Mouse (Mus musculus): ENCODE data around the gene Ppil6. TPM values are rescaled to one million over a fixed set of nuclear protein-coding genes. Genes with fewer than 3 reads are reported as not detected.
"Not testable (repeated sequence)": the region's sequence is repeated elsewhere in the genome, so short reads cannot be mapped to it uniquely, and the experiment has no call there.

The Ppil6 gene
- polyA plus RNA-seq, 1 experiment, result 0.08 TPM

DNA sequence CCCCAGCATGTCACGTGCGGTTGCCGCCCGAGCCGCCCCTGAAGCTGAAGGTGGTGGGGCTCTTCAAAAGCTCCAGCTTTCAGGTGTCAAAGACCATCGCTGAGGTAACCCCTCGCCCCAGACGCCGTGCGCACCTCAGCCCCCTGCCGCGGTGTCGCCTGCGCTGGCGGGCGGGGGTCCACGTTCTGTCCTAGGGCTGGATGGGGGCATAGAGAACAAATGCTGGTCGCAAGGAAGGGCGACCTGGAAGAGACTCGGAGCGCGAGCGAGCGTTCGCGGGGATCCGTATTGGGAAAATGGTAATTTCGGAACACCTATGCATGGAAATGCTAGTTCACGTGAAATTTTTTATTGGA, 257 bp downstream of the Ppil6 start:
- TF ChIP-seq MAX (IDR thresholded peaks at IDR 0.05), result no peak
- no peak for TF ChIP-seq CEBPB (IDR thresholded peaks at IDR 0.05; ENCODE audit: low read depth)
- no peak for TF ChIP-seq FOSL1 (IDR thresholded peaks at IDR 0.05; ENCODE audit: insufficient read depth, low read length, poor library complexity, severe bottlenecking)
- TF ChIP-seq USF1 (IDR thresholded peaks at IDR 0.05; ENCODE audit: low read depth), result no peak
- no peak for TF ChIP-seq CTCF (IDR thresholded peaks at IDR 0.05; ENCODE audit: control insufficient read depth, insufficient read depth, insufficient read length)
- no peak for TF ChIP-seq MYOG (IDR thresholded peaks at IDR 0.05; ENCODE audit: control insufficient read depth, extremely low read depth, insufficient read length)
- TF ChIP-seq MYOD1 (IDR thresholded peaks at IDR 0.05; ENCODE audit: control insufficient read depth, insufficient read length, low read depth), result no peak
- Histone ChIP-seq H3ac (ENCODE audit: control insufficient read depth, insufficient read length, low read depth) (peak overlapping the region; percentile 74), H3K4me3 (ENCODE audit: insufficient read depth, poor library complexity, severe bottlenecking) (peak overlapping the region; percentile 46)

DNA sequence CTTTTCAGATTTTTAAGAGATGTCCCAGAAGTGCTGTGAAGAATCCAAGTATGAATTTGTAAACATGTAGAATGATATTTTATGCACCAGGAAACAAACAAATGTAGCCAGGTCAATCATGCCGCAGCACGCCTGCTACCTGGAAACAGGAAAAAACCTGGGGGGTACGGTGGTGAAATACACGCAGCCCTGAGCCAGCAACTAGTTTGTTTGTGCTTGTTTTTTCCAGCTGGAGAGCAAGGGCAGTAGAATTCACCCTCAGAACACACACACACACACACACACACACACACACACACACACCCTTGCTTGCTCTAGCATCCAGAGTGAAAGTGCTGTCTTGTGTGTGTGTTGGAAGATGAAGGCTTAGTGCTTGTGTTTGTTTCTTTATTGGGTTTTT, 872 bp downstream of the Ppil6 start:
- H3K36me3 ChIP-seq (ENCODE audit: control insufficient read depth, insufficient read depth), result peaks cover 5% of the 10 kb centered on the region
- H3K79me3 ChIP-seq (ENCODE audit: low read depth), result no peaks in the 10 kb centered on the region
- TF ChIP-seq CTCF (IDR thresholded peaks at IDR 0.05; ENCODE audit: control insufficient read depth, insufficient read depth, insufficient read length) (no peak), MYOD1 (IDR thresholded peaks at IDR 0.05; ENCODE audit: control insufficient read depth, insufficient read length, low read depth) (no peak), USF1 (IDR thresholded peaks at IDR 0.05; ENCODE audit: low read depth) (no peak), FOSL1 (IDR thresholded peaks at IDR 0.05; ENCODE audit: insufficient read depth, low read length, poor library complexity, severe bottlenecking) (no peak), CEBPB (IDR thresholded peaks at IDR 0.05; ENCODE audit: low read depth) (no peak), MYOG (IDR thresholded peaks at IDR 0.05; ENCODE audit: control insufficient read depth, extremely low read depth, insufficient read length) (no peak), MAX (IDR thresholded peaks at IDR 0.05) (no peak)
- H3K4me3 ChIP-seq (ENCODE audit: insufficient read depth, poor library complexity, severe bottlenecking), result no peak overlapping the region
- H3K79me2 ChIP-seq (ENCODE audit: control insufficient read depth, insufficient read depth), result no peaks in the 10 kb centered on the region
- H3K27me3 ChIP-seq (ENCODE audit: control insufficient read depth, insufficient read depth, insufficient read length), result no peaks in the 10 kb centered on the region
- H3ac ChIP-seq (ENCODE audit: control insufficient read depth, insufficient read length, low read depth), result no peak overlapping the region

More for the DNA sequence above, 257 bp downstream of the Ppil6 start:
- Histone ChIP-seq H3K79me3 (ENCODE audit: low read depth) (no peaks in the 10 kb centered on the region), H3K79me2 (ENCODE audit: control insufficient read depth, insufficient read depth) (no peaks in the 10 kb centered on the region), H3K36me3 (ENCODE audit: control insufficient read depth, insufficient read depth) (peaks cover 9% of the 10 kb centered on the region), H3K27me3 (ENCODE audit: control insufficient read depth, insufficient read depth, insufficient read length) (no peaks in the 10 kb centered on the region)

DNA sequence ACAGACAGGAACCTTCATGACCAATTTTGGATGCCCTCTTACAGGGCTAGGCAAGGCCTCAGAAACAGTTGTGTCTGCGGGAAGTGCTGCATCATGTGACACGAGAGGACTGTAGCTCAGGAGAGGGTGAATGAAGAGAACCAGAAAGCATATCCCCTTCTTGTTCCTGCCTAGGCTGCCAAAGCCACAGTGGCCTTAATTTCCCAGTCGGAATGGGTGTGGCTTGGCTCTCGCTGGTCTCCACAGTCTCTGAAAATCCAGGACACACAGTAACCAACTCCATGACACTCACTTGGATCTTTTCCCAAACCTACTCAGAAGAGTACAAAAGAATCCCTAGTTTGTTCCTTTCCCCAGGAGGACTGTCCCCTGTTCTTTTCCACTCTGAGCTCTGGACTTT, 10.7 kb downstream of the Ppil6 start:
- Histone ChIP-seq H3K4me3 (ENCODE audit: insufficient read depth, poor library complexity, severe bottlenecking) (no peak overlapping the region), H3ac (ENCODE audit: control insufficient read depth, insufficient read length, low read depth) (no peak overlapping the region), H3K36me3 (ENCODE audit: control insufficient read depth, insufficient read depth) (no peaks in the 10 kb centered on the region), H3K79me2 (ENCODE audit: control insufficient read depth, insufficient read depth) (no peaks in the 10 kb centered on the region), H3K79me3 (ENCODE audit: low read depth) (no peaks in the 10 kb centered on the region), H3K27me3 (ENCODE audit: control insufficient read depth, insufficient read depth, insufficient read length) (no peaks in the 10 kb centered on the region)
- TF ChIP-seq USF1 (IDR thresholded peaks at IDR 0.05; ENCODE audit: low read depth) (peak; percentile 59), FOSL1 (IDR thresholded peaks at IDR 0.05; ENCODE audit: insufficient read depth, low read length, poor library complexity, severe bottlenecking) (no peak), CEBPB (IDR thresholded peaks at IDR 0.05; ENCODE audit: low read depth) (no peak)

DNA sequence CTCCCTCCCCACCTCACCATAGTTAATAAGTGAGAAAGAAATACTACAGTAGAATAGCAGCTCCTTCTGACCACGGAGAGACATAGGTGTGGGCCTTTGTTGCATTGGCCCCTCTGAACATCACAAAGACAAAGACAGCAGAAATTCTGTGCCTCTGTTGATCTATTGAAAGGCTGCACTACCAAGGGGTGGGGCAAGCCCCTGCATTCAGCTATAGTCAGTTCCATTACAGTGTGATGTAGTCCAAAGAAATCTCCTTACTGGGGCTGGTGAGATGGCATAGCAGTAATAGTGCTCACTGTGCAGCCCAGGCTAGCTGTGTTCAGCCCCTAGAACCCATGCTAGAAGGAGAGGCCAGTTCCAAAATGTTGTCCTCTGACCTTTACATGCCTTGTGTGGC, 14.8 kb downstream of the Ppil6 start:
- no peak overlapping the region for H3K4me3 ChIP-seq (ENCODE audit: insufficient read depth, poor library complexity, severe bottlenecking)
- H3K27me3 ChIP-seq (ENCODE audit: control insufficient read depth, insufficient read depth, insufficient read length), result peaks cover 8% of the 10 kb centered on the region
- no peaks in the 10 kb centered on the region for H3K79me3 ChIP-seq (ENCODE audit: low read depth)
- H3K36me3 ChIP-seq (ENCODE audit: control insufficient read depth, insufficient read depth), result no peaks in the 10 kb centered on the region
- no peaks in the 10 kb centered on the region for H3K79me2 ChIP-seq (ENCODE audit: control insufficient read depth, insufficient read depth)
- TF ChIP-seq USF1 (IDR thresholded peaks at IDR 0.05; ENCODE audit: low read depth) (no peak), MYOD1 (IDR thresholded peaks at IDR 0.05; ENCODE audit: control insufficient read depth, insufficient read length, low read depth) (no peak), CTCF (IDR thresholded peaks at IDR 0.05; ENCODE audit: control insufficient read depth, insufficient read depth, insufficient read length) (no peak), CEBPB (IDR thresholded peaks at IDR 0.05; ENCODE audit: low read depth) (no peak), MAX (IDR thresholded peaks at IDR 0.05) (no peak), MYOG (IDR thresholded peaks at IDR 0.05; ENCODE audit: control insufficient read depth, extremely low read depth, insufficient read length) (no peak), FOSL1 (IDR thresholded peaks at IDR 0.05; ENCODE audit: insufficient read depth, low read length, poor library complexity, severe bottlenecking) (no peak)
- no peak overlapping the region for H3ac ChIP-seq (ENCODE audit: control insufficient read depth, insufficient read length, low read depth)

DNA sequence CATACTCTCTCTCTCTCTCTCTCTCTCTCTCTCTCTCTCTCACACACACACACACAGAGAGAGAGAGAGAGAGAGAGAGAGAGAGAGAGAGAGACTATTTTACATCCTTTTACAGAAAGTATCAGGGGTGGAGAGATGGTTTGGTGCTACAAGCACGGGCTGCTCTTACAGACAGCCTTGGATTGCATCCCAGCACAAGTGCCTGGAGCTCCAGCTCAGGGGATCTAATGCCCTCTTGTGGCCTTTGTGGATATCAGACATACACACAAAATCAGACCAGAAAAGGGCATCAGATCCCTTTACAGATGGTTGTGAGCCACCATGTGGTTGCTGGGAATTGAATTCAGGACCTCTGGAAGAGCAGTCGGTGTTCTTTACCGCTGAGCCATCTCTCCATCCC, 15.2 kb downstream of the Ppil6 start:
- not testable (repeated sequence) for H3K27me3 ChIP-seq (ENCODE audit: control insufficient read depth, insufficient read depth, insufficient read length); H3K4me3 ChIP-seq (ENCODE audit: insufficient read depth, poor library complexity, severe bottlenecking); H3K79me2 ChIP-seq (ENCODE audit: control insufficient read depth, insufficient read depth); H3ac ChIP-seq (ENCODE audit: control insufficient read depth, insufficient read length, low read depth); H3K79me3 ChIP-seq (ENCODE audit: low read depth); H3K36me3 ChIP-seq (ENCODE audit: control insufficient read depth, insufficient read depth)
- TF ChIP-seq CTCF (IDR thresholded peaks at IDR 0.05; ENCODE audit: control insufficient read depth, insufficient read depth, insufficient read length), result peak; percentile 43

DNA sequence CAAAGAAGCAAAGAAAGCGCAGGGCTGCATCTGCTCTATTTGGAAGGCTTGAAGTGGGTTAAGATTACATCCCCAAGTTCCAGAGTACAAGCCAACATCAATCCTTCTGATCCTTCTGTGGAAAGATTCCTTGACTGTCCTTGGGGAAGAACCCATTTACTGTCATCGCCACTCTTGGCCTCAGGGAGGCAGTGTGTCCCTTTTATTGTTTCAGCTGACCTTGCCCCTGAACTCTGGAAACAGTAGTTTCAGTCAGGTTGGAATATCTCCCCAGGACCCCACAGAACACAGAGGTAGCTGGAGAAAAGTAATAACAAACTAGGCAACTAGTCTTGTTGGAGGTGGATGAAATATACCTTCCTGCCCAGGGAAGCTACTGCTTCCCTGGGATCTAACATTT, 18.9 kb downstream of the Ppil6 start:
- Histone ChIP-seq H3K79me3 (ENCODE audit: low read depth) (no peaks in the 10 kb centered on the region), H3K27me3 (ENCODE audit: control insufficient read depth, insufficient read depth, insufficient read length) (peaks cover 12% of the 10 kb centered on the region), H3K79me2 (ENCODE audit: control insufficient read depth, insufficient read depth) (no peaks in the 10 kb centered on the region), H3K36me3 (ENCODE audit: control insufficient read depth, insufficient read depth) (no peaks in the 10 kb centered on the region), H3ac (ENCODE audit: control insufficient read depth, insufficient read length, low read depth) (no peak overlapping the region), H3K4me3 (ENCODE audit: insufficient read depth, poor library complexity, severe bottlenecking) (no peak overlapping the region)
- TF ChIP-seq CTCF (IDR thresholded peaks at IDR 0.05; ENCODE audit: control insufficient read depth, insufficient read depth, insufficient read length), result peak; percentile 13
- no peak for TF ChIP-seq FOSL1 (IDR thresholded peaks at IDR 0.05; ENCODE audit: insufficient read depth, low read length, poor library complexity, severe bottlenecking)

Measured in C2C12 (cell line).